Mouse (Mus musculus) layer of hippocampus, adult 2 months (tissue): ENCODE measurements around the gene Pld1. TPM values are rescaled to one million over a fixed set of nuclear protein-coding genes. Genes with fewer than 3 reads are reported as not detected.

Experiments
- DNase-seq, 2 experiments: peaks; one replicate each; pipeline ENCODE4 v3.0.0; 2022; ENCODE audit warnings: low spot score in 2 of 2
- H3K27ac ChIP-seq: fragments of 200-600 bp; 2 replicates; pipeline ENCODE4 v1.8.1; 2022
- H3K4me3 ChIP-seq: fragments of 200-600 bp; 2 replicates; pipeline ENCODE4 v1.8.1; 2022; ENCODE audit warnings: mild to moderate bottlenecking
- CTCF ChIP-seq: fragments of 200-600 bp; conservative IDR thresholded peaks from 2 replicates; pipeline ENCODE4 v1.8.1; 2022; ENCODE audit warnings: antibody characterized with exemption, mild to moderate bottlenecking, moderate library complexity
- total RNA-seq, 2 experiments: library from RNA; stranded (reverse); gene quantifications; 2 replicates each; pipeline ENCODE4 v1.2.3; 2021

Pld1 gene
- total RNA-seq, 2 experiments from 2014 or later, result 6.9 to 9.0 TPM

- Histone ChIP-seq H3K4me3 (peak overlapping the region; percentile 54), H3K27ac (peak overlapping the region; percentile 61)
- TF ChIP-seq CTCF, result no peak
- DNase-seq, result peak; percentile 25 to 54
Measured at GRCm38 (mm10) chr3:27983935-27984577, 45.6 kb downstream of the Pld1 start.

DNA sequence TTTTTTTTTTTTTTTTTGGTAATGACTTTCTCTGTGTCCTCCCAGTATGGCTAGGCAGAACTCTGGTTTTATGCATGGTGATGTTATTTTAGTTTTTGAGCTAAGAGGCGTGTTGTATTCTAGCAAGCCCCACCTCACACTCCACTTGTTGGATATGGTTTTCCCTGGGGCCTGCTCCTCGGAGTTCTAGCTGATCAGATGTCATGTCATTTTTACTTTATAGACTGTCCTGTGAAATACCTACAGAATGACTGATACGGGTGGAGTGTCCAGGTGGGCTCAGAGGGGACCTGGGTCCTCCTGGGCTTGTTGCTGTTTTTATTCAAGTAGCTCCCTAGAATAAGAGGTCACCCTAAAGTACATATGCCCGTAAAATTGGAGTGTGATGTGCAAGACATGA is 46.1 kb downstream of the Pld1 start:
- H3K27ac ChIP-seq, result peak overlapping the region; percentile 61
- no peak for TF ChIP-seq CTCF
- H3K4me3 ChIP-seq, result peak overlapping the region; percentile 54
- no peak for DNase-seq

- no peak for DNase-seq
- no peak for TF ChIP-seq CTCF
- Histone ChIP-seq H3K27ac (no peak overlapping the region; the same call in 1 of the 2 replicates), H3K4me3 (peak overlapping the region; percentile 54)
Measured at GRCm38 (mm10) chr3:27985344-27985743, 46.8 kb downstream of the Pld1 start.

- Histone ChIP-seq H3K4me3 (no peak overlapping the region), H3K27ac (0 out of 2 replicates have a peak overlapping the region, but pooled peaks have one; percentile 3)
- DNase-seq, result no peak
- no peak for TF ChIP-seq CTCF
Measured at GRCm38 (mm10) chr3:27987891-27988536, 49.5 kb downstream of the Pld1 start.

- Histone ChIP-seq H3K4me3 (no peak overlapping the region), H3K27ac (no peak overlapping the region)
- no peak for TF ChIP-seq CTCF
- no peak for DNase-seq
Measured at GRCm38 (mm10) chr3:27991100-27991703, 52.7 kb downstream of the Pld1 start.

- Histone ChIP-seq H3K27ac (no peak overlapping the region), H3K4me3 (no peak overlapping the region)
- no peak for TF ChIP-seq CTCF
- no peak for DNase-seq
Measured at GRCm38 (mm10) chr3:27994175-27994990, 55.9 kb downstream of the Pld1 start.

- DNase-seq, result no peak
- no peak for TF ChIP-seq CTCF
- Histone ChIP-seq H3K4me3 (no peak overlapping the region), H3K27ac (no peak overlapping the region)
Measured at GRCm38 (mm10) chr3:28004321-28004720, 65.8 kb downstream of the Pld1 start.

DNA sequence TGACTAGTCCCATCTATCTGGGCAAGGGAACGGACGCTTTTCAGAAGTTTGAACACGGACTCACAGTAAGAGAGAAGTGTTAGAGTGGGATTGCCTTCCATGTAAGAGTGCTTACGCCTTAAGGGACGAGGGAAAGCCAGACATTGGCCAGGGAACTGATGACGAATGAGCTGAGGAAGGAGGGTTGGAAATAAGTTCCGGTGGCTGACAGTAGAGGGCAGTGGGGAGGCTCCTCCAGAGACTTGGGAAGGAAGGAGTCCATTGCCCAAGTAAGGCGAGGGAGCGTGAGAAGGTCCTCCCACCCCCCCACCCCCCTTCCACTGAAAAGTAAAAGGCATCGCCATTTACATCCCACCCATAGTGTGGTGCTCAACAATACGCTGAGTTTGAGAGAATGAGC is 69.2 kb downstream of the Pld1 start:
- no peak overlapping the region for H3K27ac ChIP-seq
- peak; percentile 54 for TF ChIP-seq CTCF
- DNase-seq, result no peak
- no peak overlapping the region for H3K4me3 ChIP-seq

DNA sequence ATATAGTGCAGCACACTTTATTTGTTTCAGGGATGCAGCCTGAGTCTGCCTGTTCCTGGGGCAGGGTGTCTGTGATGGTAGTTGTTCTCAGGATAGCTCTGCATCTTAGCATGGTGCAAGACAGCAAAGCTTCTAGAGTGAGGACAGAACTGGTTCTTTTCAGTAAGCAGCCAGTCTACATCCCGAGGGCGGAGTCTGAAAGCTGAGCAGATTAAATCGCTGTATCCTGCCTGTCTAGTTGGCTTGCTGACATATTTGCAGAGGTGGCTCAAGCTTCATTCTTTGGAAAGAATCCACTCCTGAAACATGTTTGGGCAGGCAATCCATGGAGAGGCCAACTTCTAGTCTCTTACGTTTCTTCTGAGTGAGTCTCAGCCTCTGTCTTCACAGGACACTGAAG is 69.9 kb downstream of the Pld1 start:
- Histone ChIP-seq H3K27ac (no peak overlapping the region), H3K4me3 (no peak overlapping the region)
- DNase-seq, result no peak
- TF ChIP-seq CTCF, result no peak

DNA sequence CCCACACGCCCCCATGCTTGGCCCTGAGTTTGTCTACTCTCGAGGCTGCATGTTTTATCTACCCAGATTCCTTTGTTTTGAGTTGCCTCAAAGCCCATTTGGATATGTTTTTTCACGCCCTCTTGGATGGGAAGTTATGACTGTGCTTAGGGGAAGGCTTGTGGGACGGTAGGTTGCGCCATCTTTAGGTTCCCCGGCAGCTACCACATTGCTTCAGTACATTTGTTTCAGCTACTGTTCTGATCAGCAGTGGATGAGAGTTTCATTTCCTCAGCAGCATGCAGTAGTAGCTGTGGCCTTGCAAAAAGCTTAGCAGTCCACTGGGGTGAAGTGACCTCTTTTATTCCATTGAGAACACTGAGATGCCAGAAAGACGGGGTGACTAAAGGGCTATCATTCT is 73.7 kb downstream of the Pld1 start:
- no peak for DNase-seq

DNA sequence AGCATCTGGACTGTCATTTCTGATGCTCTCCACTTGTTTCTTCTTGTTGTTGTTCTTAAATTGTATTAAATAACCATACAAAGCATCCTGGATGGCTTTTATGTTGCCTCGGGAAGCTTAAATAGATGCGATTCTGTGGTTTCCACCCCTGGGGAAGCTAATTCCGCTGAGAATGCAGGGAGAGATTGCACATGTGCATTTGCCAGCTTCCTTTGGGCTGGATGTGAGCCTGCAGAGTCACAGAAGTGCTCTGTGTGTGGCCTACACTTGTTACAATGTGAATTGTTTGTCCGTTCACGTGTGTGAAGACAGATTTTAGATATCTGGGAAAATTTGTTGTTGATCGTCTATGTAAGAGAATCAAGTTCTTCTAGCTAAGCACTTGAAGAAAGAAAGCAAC is 74.9 kb downstream of the Pld1 start:
- DNase-seq, result no peak
- peak overlapping the region; percentile 39; the same call in 1 of the 2 replicates for H3K27ac ChIP-seq
- no peak overlapping the region for H3K4me3 ChIP-seq
- TF ChIP-seq CTCF, result no peak

More for the DNA sequence above, 73.7 kb downstream of the Pld1 start:
- TF ChIP-seq CTCF, result no peak
- Histone ChIP-seq H3K27ac (no peak overlapping the region), H3K4me3 (no peak overlapping the region)

GRCm38 (mm10) chr3:28017002-28017401 is 78.5 kb downstream of the Pld1 start:
- no peak for TF ChIP-seq CTCF
- Histone ChIP-seq H3K4me3 (no peak overlapping the region), H3K27ac (no peak overlapping the region)
- DNase-seq, result no peak

DNA sequence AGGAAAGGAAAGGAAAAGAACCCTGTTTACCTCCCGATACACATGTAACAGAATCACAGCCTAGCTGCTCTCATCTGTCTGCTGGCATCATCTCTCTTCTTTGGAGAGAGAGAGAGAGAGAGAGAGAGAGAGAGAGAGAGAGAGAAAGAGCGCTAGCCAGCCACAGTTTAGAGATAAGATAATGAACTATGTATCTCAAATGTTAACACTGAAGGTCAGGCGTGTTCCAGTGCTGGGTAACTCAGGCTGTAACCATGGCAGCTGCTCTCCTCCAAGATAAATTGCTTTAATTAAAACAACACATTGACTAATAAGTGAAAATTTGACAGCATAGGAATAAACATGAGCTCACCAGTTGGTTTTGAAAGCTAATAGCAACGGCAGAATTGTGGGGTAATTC is 81.2 kb downstream of the Pld1 start:
- no peak overlapping the region for H3K4me3 ChIP-seq
- no peak for TF ChIP-seq CTCF
- H3K27ac ChIP-seq, result no peak overlapping the region
- no peak for DNase-seq
